Mouse (Mus musculus) layer of hippocampus, postnatal 25 days (tissue): ENCODE results near the gene Atrn. TPM values are rescaled to one million over a fixed set of nuclear protein-coding genes. Genes with fewer than 3 reads are reported as not detected.
"Not testable (repeated sequence)": the region's sequence is repeated elsewhere in the genome, so short reads cannot be mapped to it uniquely, and the experiment has no call there.

ENCODE experiments used
- DNase-seq, 2 experiments: peaks; one replicate each; pipeline ENCODE4 v3.0.0; 2022; ENCODE audit warnings: mixed read lengths in 2 of 2, low spot score in 1 of 2; ENCODE audit errors: extremely low spot score in 1 of 2
- total RNA-seq, 2 experiments: library from RNA; stranded (reverse); gene quantifications; 2 replicates each; pipeline ENCODE4 v1.2.3; 2021

Gene Atrn
- total RNA-seq, 2 experiments from 2014 or later, result 114 to 121 TPM

- peak; percentile 77 to 99 for DNase-seq
These were observed 44.3 kb downstream of the Atrn start for GRCm38 (mm10) chr2:130950548-130950947.

- no peak for DNase-seq
These were observed 52.6 kb downstream of the Atrn start for GRCm38 (mm10) chr2:130958906-130959305.

- no peak for DNase-seq
These were observed 55.6 kb downstream of the Atrn start for GRCm38 (mm10) chr2:130961851-130962250.

- no peak for DNase-seq
These were observed 58.7 kb downstream of the Atrn start for GRCm38 (mm10) chr2:130965042-130965441.

GRCm38 (mm10) chr2:130971030-130971429 is 64.7 kb downstream of the Atrn start:
- DNase-seq, result no peak

- no peak for DNase-seq
These were observed 66.1 kb downstream of the Atrn start for GRCm38 (mm10) chr2:130972386-130972785.

GRCm38 (mm10) chr2:130974928-130975327 is 68.6 kb downstream of the Atrn start:
- no peak for DNase-seq

GRCm38 (mm10) chr2:130977589-130977988 is 71.3 kb downstream of the Atrn start:
- DNase-seq, result no peak

GRCm38 (mm10) chr2:130978058-130978847 is 72.0 kb downstream of the Atrn start:
- no peak for DNase-seq

GRCm38 (mm10) chr2:130979138-130979537 is 72.8 kb downstream of the Atrn start:
- DNase-seq, result no peak

GRCm38 (mm10) chr2:130992818-130993217 is 86.5 kb downstream of the Atrn start:
- no peak for DNase-seq

- DNase-seq, result no peak
These were observed 102.8 kb downstream of the Atrn start for GRCm38 (mm10) chr2:131009123-131009522.

- no peak for DNase-seq
These were observed 104.3 kb downstream of the Atrn start for GRCm38 (mm10) chr2:131010566-131010965.

- no peak for DNase-seq
These were observed 118.9 kb downstream of the Atrn start for GRCm38 (mm10) chr2:131025230-131025629.

GRCm38 (mm10) chr2:131026941-131027340 is 120.6 kb downstream of the Atrn start:
- no peak for DNase-seq

- DNase-seq, result no peak
These were observed 123.0 kb downstream of the Atrn start for GRCm38 (mm10) chr2:131029065-131029935.

- DNase-seq, result no peak
These were observed 124.3 kb downstream of the Atrn start for GRCm38 (mm10) chr2:131030561-131030960.

- no peak for DNase-seq
These were observed 124.7 kb downstream of the Atrn start for GRCm38 (mm10) chr2:131030998-131031397.

- not testable (repeated sequence) for DNase-seq
These were observed 125.1 kb downstream of the Atrn start for GRCm38 (mm10) chr2:131031406-131031805.

GRCm38 (mm10) chr2:131036343-131036742 is 130.0 kb downstream of the Atrn start:
- DNase-seq, result no peak

- DNase-seq, result no peak
These were observed 130.5 kb downstream of the Atrn start for GRCm38 (mm10) chr2:131036757-131037156.
